Mouse (Mus musculus) urinary bladder, postnatal 14 days (tissue): ENCODE data around the gene Fbxo36.

Experiments
- DNase-seq: peaks from one replicate; pipeline ENCODE4 v3.0.0; 2021; ENCODE audit warnings: low spot score

The Fbxo36 gene

DNA sequence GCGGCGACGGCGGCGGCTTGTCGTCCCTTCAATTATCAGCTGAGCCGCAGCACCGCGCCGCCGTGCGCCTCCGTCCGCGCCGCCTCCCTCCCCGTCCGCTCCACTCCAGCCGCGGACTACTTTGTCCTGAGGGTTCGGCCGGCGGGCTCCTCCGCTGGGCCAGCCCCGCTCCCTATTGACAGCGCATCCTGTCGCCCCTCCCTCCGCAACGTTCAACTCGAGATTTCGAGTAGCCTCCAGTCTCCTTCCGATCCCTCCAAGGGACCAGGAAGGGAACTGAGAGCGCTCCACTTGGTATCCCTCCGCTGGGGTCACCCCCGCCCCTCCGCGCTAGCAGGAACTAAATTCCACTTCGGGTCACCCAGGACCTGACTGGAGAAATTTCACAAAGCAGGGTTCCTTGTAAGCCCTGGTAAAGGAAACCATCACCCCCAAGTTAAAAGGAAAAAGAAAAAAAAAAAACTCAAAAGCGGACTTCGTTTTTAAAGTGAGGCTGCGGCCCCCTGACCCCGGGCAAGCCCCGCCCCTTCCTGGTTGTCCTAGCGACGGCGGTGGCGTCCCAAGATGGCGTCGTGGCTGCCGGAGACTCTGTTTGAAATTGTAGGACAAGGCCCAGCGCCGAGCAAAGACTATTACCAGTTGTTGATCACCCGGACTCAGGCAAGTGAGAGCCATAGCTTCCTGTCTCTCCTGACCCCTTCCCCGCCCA is at the start of gene Fbxo36:
Gene Fbxo36, plus strand, starts transcription at position 533 of the 709 bp plus-strand sequence.
- DNase-seq = peak; percentile 93

GRCm38 (mm10) chr1:84791393-84791792 is 48.2 kb upstream of the Fbxo36 start:
- no peak for DNase-seq

DNA sequence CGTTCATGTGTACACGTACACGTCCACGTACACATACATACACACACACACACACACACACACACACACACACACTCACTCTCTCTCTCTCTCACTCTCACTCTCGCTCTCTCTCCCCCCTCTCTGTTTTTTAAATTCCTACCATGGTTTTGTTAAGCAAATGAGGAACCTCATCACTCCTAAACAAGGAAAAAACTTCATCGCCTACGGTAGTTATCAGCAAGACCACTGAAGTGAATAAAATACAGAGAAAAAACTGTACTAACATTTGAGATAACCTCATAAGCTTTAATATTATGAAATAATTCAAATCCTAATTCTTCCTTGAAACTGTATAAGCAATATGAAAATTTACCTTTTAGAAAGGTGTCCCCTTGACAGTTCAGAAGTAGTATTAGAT is 44.3 kb upstream of the Fbxo36 start:
- DNase-seq = no peak

DNA sequence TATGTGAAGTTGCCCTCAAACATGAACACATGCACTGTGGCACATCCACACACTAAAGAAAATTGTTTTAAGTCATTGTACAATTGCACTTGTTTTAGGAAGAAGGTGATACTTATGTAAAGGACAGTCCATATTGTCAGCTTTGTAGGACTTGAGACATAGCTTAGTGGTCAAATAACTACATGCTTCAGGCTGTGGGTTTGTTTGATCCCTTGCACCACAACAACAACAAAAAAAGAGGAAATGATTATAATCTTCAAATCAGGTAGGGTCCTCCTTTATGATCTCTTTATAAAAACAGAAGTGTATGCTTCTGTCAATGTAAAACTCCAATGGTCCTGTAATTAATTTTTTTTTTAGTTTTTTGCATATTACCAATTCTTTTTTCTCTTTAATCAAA is 40.5 kb upstream of the Fbxo36 start:
- no peak for DNase-seq

DNA sequence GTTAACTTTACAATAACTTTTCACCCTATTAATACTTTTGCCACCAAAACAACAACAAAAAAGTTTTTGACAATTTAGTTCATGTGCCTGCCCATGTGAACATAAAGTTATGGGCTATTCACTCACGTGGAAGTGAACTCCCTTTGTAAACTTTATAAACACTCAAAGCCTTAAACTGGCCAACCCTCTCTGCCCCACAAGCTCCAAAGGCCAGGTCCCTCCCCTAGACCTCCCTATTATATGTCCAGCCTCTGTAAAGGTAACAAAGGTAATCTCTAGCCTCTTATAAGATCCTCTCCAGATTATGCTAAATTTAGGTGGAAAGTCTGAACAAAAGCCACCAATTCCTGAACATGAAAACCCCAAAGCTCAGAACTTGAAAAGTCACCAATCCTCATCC is 35.9 kb upstream of the Fbxo36 start:
- no peak for DNase-seq

- no peak for DNase-seq
These were observed 22.0 kb upstream of the Fbxo36 start for GRCm38 (mm10) chr1:84817596-84817995.

- no peak for DNase-seq
These were observed 14.6 kb upstream of the Fbxo36 start for GRCm38 (mm10) chr1:84825091-84825490.

DNA sequence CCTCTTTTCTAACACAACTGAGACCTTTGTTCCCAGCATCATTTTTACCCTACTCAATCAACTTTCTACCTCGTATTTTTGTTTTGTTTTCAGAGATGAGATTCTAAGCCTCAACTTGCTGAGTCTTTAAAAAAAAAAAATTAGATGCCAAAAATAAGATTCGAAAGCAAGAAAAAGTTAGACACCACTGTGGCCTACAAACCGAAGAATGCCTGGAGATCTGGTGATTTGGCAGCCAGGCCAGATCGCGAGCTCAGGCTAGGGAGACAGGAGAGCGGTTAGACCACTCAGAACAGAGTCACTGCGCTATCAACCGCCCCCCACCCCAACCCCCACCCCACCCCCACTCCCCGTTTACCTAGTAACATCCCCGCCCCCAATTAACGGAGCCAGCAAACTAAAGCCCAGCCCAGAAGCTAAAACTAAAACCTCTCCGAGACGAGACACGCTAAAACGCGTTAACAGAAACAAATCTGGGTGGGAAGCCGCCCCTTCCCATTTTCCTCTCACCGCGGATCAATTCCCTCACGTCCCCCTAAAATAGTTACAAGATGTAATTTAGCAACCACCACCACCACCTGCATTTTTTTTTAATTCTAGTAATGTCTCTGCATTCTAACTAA is 2.0 kb upstream of the Fbxo36 start:
- DNase-seq = no peak

GRCm38 (mm10) chr1:84838156-84838555 is 1.5 kb upstream of the Fbxo36 start:
- no peak for DNase-seq

- DNase-seq = peak; percentile 69
These were observed 955 bp upstream of the Fbxo36 start for GRCm38 (mm10) chr1:84838621-84839151.

GRCm38 (mm10) chr1:84840018-84840664 is 500 bp downstream of the Fbxo36 start, which contains the start of gene Trip12:
Gene Trip12, minus strand, starts transcription at chr1:84840516.
- DNase-seq = no peak

DNA sequence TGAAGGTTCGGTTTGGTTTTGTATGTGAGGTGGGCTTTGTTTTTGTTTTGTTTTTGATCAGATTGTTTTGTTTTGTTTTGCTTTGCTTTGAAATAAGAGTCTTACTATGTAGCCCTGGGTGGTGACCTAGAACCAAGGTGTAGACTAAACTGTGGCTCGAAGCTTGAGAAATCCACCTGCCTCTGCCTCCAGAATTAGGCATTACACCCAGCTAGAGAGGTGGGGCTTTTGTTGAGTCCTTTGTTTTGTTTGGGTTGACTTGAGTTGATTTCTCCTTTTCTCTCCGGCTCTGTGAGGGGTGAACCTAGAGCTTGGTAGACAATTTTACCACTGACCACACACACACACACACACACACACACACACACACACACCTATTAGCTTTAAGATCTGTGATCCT is 1.4 kb downstream of the Fbxo36 start:
- DNase-seq = no peak

GRCm38 (mm10) chr1:84843366-84843765 is 3.7 kb downstream of the Fbxo36 start:
- DNase-seq = no peak

- no peak for DNase-seq
These were observed 8.1 kb downstream of the Fbxo36 start for GRCm38 (mm10) chr1:84847698-84848097.

- DNase-seq = no peak
These were observed 8.7 kb downstream of the Fbxo36 start for GRCm38 (mm10) chr1:84848335-84848734.

- DNase-seq = no peak
These were observed 9.3 kb downstream of the Fbxo36 start for GRCm38 (mm10) chr1:84848801-84849455.

- no peak for DNase-seq
These were observed 10.2 kb downstream of the Fbxo36 start for GRCm38 (mm10) chr1:84849804-84850203.

GRCm38 (mm10) chr1:84850471-84850870 is 10.8 kb downstream of the Fbxo36 start:
- no peak for DNase-seq

GRCm38 (mm10) chr1:84851512-84852235 is 12.0 kb downstream of the Fbxo36 start:
- no peak for DNase-seq

DNA sequence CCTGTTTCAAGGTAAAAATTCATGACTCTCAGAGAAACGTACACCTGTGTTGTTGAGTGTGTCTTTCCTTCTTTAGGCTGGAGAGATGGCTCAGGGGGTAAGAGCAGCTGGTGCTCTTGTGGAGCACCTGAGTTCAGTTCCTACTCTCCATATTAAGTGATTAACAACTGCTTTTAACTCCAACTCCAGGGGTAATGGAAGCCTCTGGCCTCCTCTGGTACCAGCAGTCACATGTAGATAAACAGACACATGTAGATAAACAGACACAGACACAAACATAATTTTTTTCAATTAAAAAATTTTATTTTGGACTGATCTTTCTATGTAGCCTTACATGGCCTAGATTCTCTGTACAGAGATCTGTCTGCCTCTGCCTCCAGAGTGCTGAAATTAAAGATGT is 14.1 kb downstream of the Fbxo36 start:
- no peak for DNase-seq

DNA sequence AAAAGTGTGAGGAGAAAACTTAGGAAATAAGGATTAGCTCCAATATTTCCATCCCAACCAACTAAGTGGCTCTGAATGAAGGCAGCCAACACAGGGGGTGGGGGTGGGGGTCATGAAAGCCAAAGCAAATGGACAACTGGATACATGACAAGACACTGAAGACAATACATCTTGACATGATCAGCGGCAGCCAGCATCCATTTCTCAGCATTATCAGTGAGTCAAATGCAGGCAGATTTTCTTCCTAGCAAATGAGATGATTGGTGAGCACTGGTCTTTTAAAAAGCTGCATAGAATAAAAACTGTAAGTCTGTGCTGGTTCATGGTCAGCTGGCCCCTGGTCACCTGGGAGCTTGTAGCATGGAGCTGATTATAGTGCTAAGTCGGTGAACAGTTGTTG is 15.3 kb downstream of the Fbxo36 start:
- no peak for DNase-seq

DNA sequence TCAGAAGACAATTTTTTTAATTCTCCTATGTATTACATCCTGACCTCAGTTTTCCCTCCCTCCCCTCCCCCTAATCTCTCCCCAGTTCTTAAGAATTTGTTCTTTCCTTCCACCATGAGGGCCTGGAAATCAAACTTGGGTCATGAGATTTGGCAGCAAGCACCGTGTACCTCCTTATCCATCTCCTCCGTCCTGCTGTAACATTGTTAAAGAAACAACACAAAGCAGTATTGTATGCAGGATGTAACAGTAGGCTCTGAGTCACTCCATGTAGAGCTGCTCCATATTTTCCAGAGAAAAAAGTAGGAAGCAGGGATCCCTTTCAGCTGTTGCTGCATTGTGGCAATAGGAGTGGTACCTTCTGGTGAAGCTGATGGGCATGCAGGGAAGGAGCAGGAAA is 16.1 kb downstream of the Fbxo36 start:
- no peak for DNase-seq
